Mouse (Mus musculus): ENCODE results near the gene Npas2. TPM values are rescaled to one million over a fixed set of nuclear protein-coding genes. Genes with fewer than 3 reads are reported as not detected.

The Npas2 gene
- total RNA-seq, 2 experiments from 2014 or later: 3.9 to 4.5 TPM

Small RNA genes lying within 50 kb of the gene (microRNA-seq; reads per million reads assigned to microRNA genes)
- 0 reads per million in 2 experiments for gene Mir6349

Other genes starting within 250 kb of the Npas2 start
- gene Pdcl3, start 208.1 kb upstream of the Npas2 start, total RNA-seq (2021): 10 to 100 TPM; 88.6 to 89.5 TPM
- 100 to 1,000 TPM; 882 to 915 TPM for gene Rpl31, start 174.1 kb downstream of the Npas2 start, total RNA-seq (2021)